Mouse (Mus musculus) macrophage (primary cell): ENCODE data around the gene Tlr8. TPM values are rescaled to one million over a fixed set of nuclear protein-coding genes. Genes with fewer than 3 reads are reported as not detected.

ENCODE experiments used
- H3K27ac ChIP-seq: fragments of 350-480 bp; formaldehyde crosslinking; 2 replicates; pipeline ENCODE4 v1.9.0; 2021
- H3K36me3 ChIP-seq: fragments of 350-480 bp; formaldehyde crosslinking; 2 replicates; pipeline ENCODE4 v1.9.0; 2021; ENCODE audit errors: inconsistent target
- H3K4me3 ChIP-seq: fragments of 350-480 bp; formaldehyde crosslinking; 2 replicates; pipeline ENCODE4 v1.9.0; 2021; ENCODE audit errors: inconsistent target
- H3K79me2 ChIP-seq: fragments of 350-480 bp; formaldehyde crosslinking; 2 replicates; pipeline ENCODE4 v1.9.0; 2021; ENCODE audit errors: inconsistent target
- WGBS: methylation state at CpG from one replicate; pipeline ENCODE4 v1.1.7; 2026; ENCODE audit warnings: inconsistent platforms; ENCODE audit not compliant: missing documents; 5-methylcytosine and 5-hydroxymethylcytosine counted together
- polyA plus RNA-seq: library from polyadenylated mRNA; stranded (reverse); fragments of 250-400 nt; gene quantifications from 3 replicates; pipeline ENCODE4 v1.2.4, GENCODE M21; 2018; ENCODE audit warnings: inconsistent platforms

Gene Tlr8
- polyA plus RNA-seq, 1 experiment from 2014 or later, result 202 TPM

DNA sequence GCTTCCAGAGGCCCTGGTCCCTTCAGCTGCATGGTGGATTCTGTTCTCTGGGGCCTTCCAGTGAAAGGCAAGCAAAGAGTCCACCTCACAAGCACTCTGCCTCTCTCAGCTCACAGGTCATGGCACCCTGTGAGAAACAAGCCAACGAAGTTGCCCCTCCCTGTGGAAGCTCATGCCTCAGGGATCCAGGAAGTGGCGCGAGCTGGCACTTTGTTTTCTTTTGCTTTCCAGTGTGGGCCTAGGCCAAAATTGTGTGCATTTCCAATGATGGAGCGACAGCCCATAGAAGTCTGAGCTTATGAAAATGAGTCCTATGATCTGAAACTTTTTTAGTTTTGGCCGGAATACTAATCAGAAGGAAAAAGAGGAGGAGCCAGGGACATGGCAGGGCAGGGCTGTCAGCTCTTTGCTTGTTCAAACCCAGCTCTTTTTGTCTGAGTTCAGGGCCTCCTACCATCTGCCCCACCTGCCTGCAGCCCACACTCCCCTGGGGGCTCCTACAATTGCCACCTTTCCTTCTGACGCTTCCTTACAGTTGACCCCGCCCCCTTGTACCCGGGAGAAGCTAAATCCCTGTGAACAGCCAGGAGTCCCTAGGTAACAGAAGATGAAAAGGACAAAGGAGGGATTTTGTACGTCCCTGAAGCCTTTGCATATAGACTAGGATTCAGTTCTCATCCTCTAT lies 52.1 kb downstream of the Tlr8 start:
- H3K27ac ChIP-seq, result peak overlapping the region; percentile 97
- H3K4me3 ChIP-seq, result no peak overlapping the region
- no peaks in the 10 kb centered on the region for H3K36me3 ChIP-seq
- peaks cover 19% of the 10 kb centered on the region for H3K79me2 ChIP-seq
- WGBS, result 61% methylated on average over 6 of the region's 9 CpGs

DNA sequence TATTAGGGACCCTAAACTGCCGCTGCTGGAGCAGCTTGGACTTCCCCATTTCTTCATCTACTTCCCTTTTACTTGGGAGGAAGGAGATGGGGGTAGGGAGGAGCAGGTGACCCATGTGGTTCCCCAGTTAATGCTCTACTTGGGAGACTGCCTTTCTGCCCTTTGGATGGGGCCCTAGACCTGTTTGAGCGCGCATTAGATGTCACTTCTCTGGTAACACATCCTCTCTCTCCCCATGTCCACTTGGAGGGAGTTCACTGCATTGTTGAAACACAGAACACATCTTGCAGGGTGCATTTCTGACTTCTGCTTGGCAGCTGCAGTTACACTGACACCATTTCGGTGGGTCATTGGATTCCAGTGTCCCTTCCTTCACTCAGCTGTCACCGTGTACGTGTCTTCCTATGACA lies 53.8 kb downstream of the Tlr8 start:
- peak overlapping the region; percentile 68; the same call in 1 of the 2 replicates for H3K4me3 ChIP-seq
- 30% methylated on average over 6 of the region's 6 CpGs for WGBS
- H3K27ac ChIP-seq, result peak overlapping the region; percentile 97

DNA sequence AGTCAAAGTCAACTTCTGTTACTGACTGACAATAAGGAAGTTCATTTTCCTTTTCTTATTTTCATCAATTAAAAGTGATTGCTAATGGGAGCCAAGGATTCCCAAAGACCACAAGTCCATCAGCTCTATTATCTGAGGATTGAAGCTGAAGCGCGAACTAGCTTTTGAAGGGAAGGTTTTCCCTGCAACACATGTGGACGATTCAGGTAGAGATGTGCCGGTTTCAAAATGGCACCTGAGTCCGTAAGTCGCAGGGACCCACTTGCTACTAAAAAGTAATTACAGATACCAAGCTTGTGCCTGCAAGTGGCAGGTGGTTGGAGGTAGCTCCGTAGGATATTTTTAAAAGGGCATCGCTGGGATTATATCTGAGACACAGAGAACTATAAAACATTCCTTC lies 54.3 kb downstream of the Tlr8 start:
- 27% methylated on average over 8 of the region's 8 CpGs for WGBS
- peaks cover 22% of the 10 kb centered on the region for H3K79me2 ChIP-seq
- peak overlapping the region; percentile 68 for H3K4me3 ChIP-seq
- H3K27ac ChIP-seq, result peak overlapping the region; percentile 97
- H3K36me3 ChIP-seq, result no peaks in the 10 kb centered on the region

More for the DNA sequence above, 53.8 kb downstream of the Tlr8 start:
- no peaks in the 10 kb centered on the region for H3K36me3 ChIP-seq
- peaks cover 22% of the 10 kb centered on the region for H3K79me2 ChIP-seq

- Histone ChIP-seq H3K4me3 (peak within 1 kb of the TSS; percentile 68), H3K36me3 (no peaks in the 10 kb centered on the region), H3K79me2 (peaks cover 22% of the 10 kb centered on the region), H3K27ac (peak within 1 kb of the TSS; percentile 97)
- 31% methylated on average over 36 of the region's 39 CpGs for WGBS
Observed at GRCm38 (mm10) chrX:167208978-167209754, 55.0 kb downstream of the Tlr8 start, which contains the start of gene Tmsb4x. Gene Tmsb4x, minus strand, starts transcription at chrX:167209315.

- peak overlapping the region; percentile 97 for H3K27ac ChIP-seq
- H3K79me2 ChIP-seq, result peaks cover 22% of the 10 kb centered on the region
- peak overlapping the region; percentile 68 for H3K4me3 ChIP-seq
- H3K36me3 ChIP-seq, result no peaks in the 10 kb centered on the region
- WGBS, result 31% methylated on average over 13 of the region's 16 CpGs
Observed at GRCm38 (mm10) chrX:167208506-167208820, 55.7 kb downstream of the Tlr8 start.

GRCm38 (mm10) chrX:167207741-167208505 lies 56.2 kb downstream of the Tlr8 start:
- peak overlapping the region; percentile 97 for H3K27ac ChIP-seq
- WGBS, result 32% methylated on average over 19 of the region's 25 CpGs
- peaks cover 22% of the 10 kb centered on the region for H3K79me2 ChIP-seq
- H3K36me3 ChIP-seq, result no peaks in the 10 kb centered on the region
- H3K4me3 ChIP-seq, result peak overlapping the region; percentile 68

- Histone ChIP-seq H3K4me3 (peak overlapping the region; percentile 68; the same call in 1 of the 2 replicates), H3K79me2 (peaks cover 22% of the 10 kb centered on the region), H3K27ac (peak overlapping the region; percentile 97), H3K36me3 (no peaks in the 10 kb centered on the region)
- 40% methylated on average over 8 of the region's 8 CpGs for WGBS
Observed at GRCm38 (mm10) chrX:167205813-167206520, 58.2 kb downstream of the Tlr8 start.

- no peaks in the 10 kb centered on the region for H3K36me3 ChIP-seq
- H3K4me3 ChIP-seq, result no peak overlapping the region
- 65% methylated on average over 2 of the region's 2 CpGs for WGBS
- H3K27ac ChIP-seq, result no peak overlapping the region
- H3K79me2 ChIP-seq, result no peaks in the 10 kb centered on the region
Observed at GRCm38 (mm10) chrX:167201365-167201764, 62.8 kb downstream of the Tlr8 start.

DNA sequence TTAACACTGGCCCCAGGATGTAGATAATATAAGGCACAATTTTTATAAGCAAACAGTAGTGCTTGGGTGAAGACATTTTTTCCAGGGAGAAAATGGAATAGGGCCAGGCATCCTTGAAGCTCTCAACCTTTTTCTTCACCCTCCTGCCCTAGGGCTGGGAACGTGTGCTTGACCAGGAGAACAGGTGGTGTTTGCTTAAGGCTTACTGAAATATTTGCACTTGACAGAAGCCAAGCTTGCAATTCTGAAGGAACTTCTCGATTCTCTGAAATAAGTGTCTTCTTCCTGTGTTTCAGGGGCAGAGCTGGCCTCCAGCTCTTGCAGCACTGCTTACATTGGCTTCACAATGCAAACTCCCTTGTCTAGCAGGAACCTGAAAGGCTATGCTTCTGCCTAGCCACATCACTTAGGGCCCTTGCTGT lies 68.9 kb downstream of the Tlr8 start:
- Histone ChIP-seq H3K79me2 (no peaks in the 10 kb centered on the region), H3K4me3 (no peak overlapping the region), H3K27ac (no peak overlapping the region), H3K36me3 (no peaks in the 10 kb centered on the region)
- WGBS, result 36% methylated on average over 2 of the region's 2 CpGs

Other genes with a start within 250 kb of the Tlr8 start
- gene Tmsb4x, start 55.0 kb downstream of the Tlr8 start, polyA plus RNA-seq, result 6,334 to 16,092 TPM (median 9,092 TPM) in 3 replicates
- 111 to 271 TPM (median 167 TPM) in 3 replicates for gene Tlr7, start 66.2 kb upstream of the Tlr8 start, polyA plus RNA-seq
- gene Prps2, start 118.4 kb upstream of the Tlr8 start, polyA plus RNA-seq, result 35.4 to 46.1 TPM (median 44.4 TPM) in 3 replicates